Mouse (Mus musculus) cortical plate, adult 2 months (tissue): ENCODE results near the gene Agfg1.

ENCODE experiments used
- CTCF ChIP-seq: fragments of 200-500 bp; IDR thresholded peaks from 2 replicates; pipeline ENCODE4 v1.5.1; 2011; ENCODE audit warnings: mild to moderate bottlenecking, control low read depth, low read length; ENCODE audit not compliant: insufficient read depth; ENCODE audit errors: extremely low read depth
- POLR2A ChIP-seq: fragments of 200-500 bp; IDR thresholded peaks from 2 replicates; pipeline ENCODE4 v1.6.1; 2011; ENCODE audit warnings: mild to moderate bottlenecking, low read length, control low read depth; ENCODE audit not compliant: insufficient read depth; ENCODE audit errors: extremely low read depth

GRCm38 (mm10) chr1:82831547-82832240, 7.6 kb upstream of the Agfg1 start:
- no peak for TF ChIP-seq CTCF
- TF ChIP-seq POLR2A: no peak
